Mouse (Mus musculus) gastrocnemius, postnatal 25 days (tissue): ENCODE measurements around the gene Ctnnbip1. TPM values are rescaled to one million over a fixed set of nuclear protein-coding genes. Genes with fewer than 3 reads are reported as not detected.
A peak's percentile ranks its signal among the peaks of the same experiment; 100 is the strongest.

Experiments
- DNase-seq: peaks from one replicate; pipeline ENCODE4 v3.0.0; 2022
- total RNA-seq, 2 experiments: library from RNA; stranded (reverse); gene quantifications; 1 replicate in 1 of 2; 2 replicates in 1 of 2; pipeline ENCODE4 v1.2.3; 2021

Gene Ctnnbip1
- total RNA-seq, 2 experiments from 2014 or later, result 24.7 to 29.6 TPM

GRCm38 (mm10) chr4:149518351-149519220 lies 550 bp downstream of the Ctnnbip1 start:
- DNase-seq, result no peak

- no peak for DNase-seq
These were observed 3.2 kb downstream of the Ctnnbip1 start for GRCm38 (mm10) chr4:149521258-149521657.

GRCm38 (mm10) chr4:149523961-149524360 lies 5.9 kb downstream of the Ctnnbip1 start:
- no peak for DNase-seq

- peak; percentile 8 for DNase-seq
These were observed 7.1 kb downstream of the Ctnnbip1 start for GRCm38 (mm10) chr4:149525170-149525569.

GRCm38 (mm10) chr4:149525811-149526210 lies 7.8 kb downstream of the Ctnnbip1 start:
- DNase-seq, result no peak

GRCm38 (mm10) chr4:149526330-149526729 lies 8.3 kb downstream of the Ctnnbip1 start:
- peak; percentile 59 for DNase-seq

GRCm38 (mm10) chr4:149527621-149528354 lies 9.8 kb downstream of the Ctnnbip1 start:
- DNase-seq, result no peak

- no peak for DNase-seq
These were observed 11.7 kb downstream of the Ctnnbip1 start for GRCm38 (mm10) chr4:149529691-149530090.

- DNase-seq, result no peak
These were observed 21.4 kb downstream of the Ctnnbip1 start for GRCm38 (mm10) chr4:149539441-149539840.

- no peak for DNase-seq
These were observed 23.9 kb downstream of the Ctnnbip1 start for GRCm38 (mm10) chr4:149541935-149542334.

- DNase-seq, result no peak
These were observed 24.4 kb downstream of the Ctnnbip1 start for GRCm38 (mm10) chr4:149542431-149542830.

- peak; percentile 50 for DNase-seq
These were observed 25.0 kb downstream of the Ctnnbip1 start for GRCm38 (mm10) chr4:149542927-149543553.

- peak; percentile 63 for DNase-seq
These were observed 26.9 kb downstream of the Ctnnbip1 start for GRCm38 (mm10) chr4:149544892-149545291.

GRCm38 (mm10) chr4:149546797-149547444 lies 28.9 kb downstream of the Ctnnbip1 start:
- DNase-seq, result no peak

- DNase-seq, result no peak
These were observed 29.5 kb downstream of the Ctnnbip1 start for GRCm38 (mm10) chr4:149547523-149547922.

GRCm38 (mm10) chr4:149549221-149549925 lies 31.3 kb downstream of the Ctnnbip1 start:
- DNase-seq, result peak; percentile 62

GRCm38 (mm10) chr4:149550866-149551265 lies 32.8 kb downstream of the Ctnnbip1 start:
- no peak for DNase-seq

- no peak for DNase-seq
These were observed 33.7 kb downstream of the Ctnnbip1 start for GRCm38 (mm10) chr4:149551696-149552095.

- no peak for DNase-seq
These were observed 35.8 kb downstream of the Ctnnbip1 start for GRCm38 (mm10) chr4:149553834-149554233.

GRCm38 (mm10) chr4:149556111-149556510 lies 38.1 kb downstream of the Ctnnbip1 start:
- DNase-seq, result no peak

- DNase-seq, result no peak
These were observed 39.9 kb downstream of the Ctnnbip1 start for GRCm38 (mm10) chr4:149557905-149558304.

- DNase-seq, result no peak
These were observed 40.4 kb downstream of the Ctnnbip1 start for GRCm38 (mm10) chr4:149558389-149558788.
